Mouse (Mus musculus) thymus, adult 2 months (tissue): ENCODE measurements around the gene Cnih1.

Experiments used
- CTCF ChIP-seq: fragments of 200-500 bp; IDR thresholded peaks from 2 replicates; pipeline ENCODE4 v1.5.1; 2012; ENCODE audit warnings: mild to moderate bottlenecking, control low read depth, low read length, moderate library complexity, borderline replicate concordance; ENCODE audit not compliant: control insufficient read depth, poor library complexity, insufficient read depth; ENCODE audit errors: extremely low read depth
- POLR2A ChIP-seq: fragments of 200-500 bp; IDR thresholded peaks from 2 replicates; pipeline ENCODE4 v1.6.1; 2012; ENCODE audit warnings: mild to moderate bottlenecking, low read length, control low read depth, moderate library complexity; ENCODE audit not compliant: control insufficient read depth, poor library complexity, insufficient read depth; ENCODE audit errors: extremely low read depth

GRCm38 (mm10) chr14:46725743-46726142, 62.5 kb downstream of the Cnih1 start:
- TF ChIP-seq CTCF (no peak), POLR2A (no peak)
